Comparison of ENCODE assay signal across 34 mouse cellular contexts in the genomic region with DNA sequence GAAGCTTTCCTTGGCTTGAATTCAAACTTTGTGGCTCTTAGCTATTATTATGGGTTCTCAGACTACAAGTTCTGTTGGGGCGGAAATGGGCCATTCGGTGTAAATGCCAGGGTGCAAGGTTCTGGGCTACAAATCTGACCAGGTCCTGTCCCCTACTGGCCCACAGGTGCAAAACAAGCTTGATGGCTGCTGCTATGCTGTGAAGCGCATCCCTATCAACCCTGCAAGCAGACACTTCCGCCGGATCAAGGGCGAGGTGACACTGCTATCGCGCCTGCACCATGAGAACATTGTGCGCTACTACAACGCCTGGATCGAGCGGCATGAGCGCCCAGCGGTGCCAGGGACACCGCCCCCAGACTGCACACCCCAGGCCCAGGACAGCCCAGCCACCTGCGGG. TPM values are rescaled to one million over a fixed set of nuclear protein-coding genes. Genes with fewer than 3 reads are reported as not detected.
DNase-seq lines count a peak whose midpoint lies in the region; ATAC-seq and TF ChIP-seq lines count a peak whose summit lies in the region.
"Had no signal": no experiment of that assay in that cellular context is flagged by ENCODE, and none has a peak within 500 bp of the region (broad histone marks: within the 10 kb centered on the region; RNA-seq: fewer than 3 reads in every experiment).

No protein-coding gene starts in this region.

- peaks cover 81% of the 10 kb centered on the region for H3K36me3 ChIP-seq in heart, embryonic 12.5 days
- H3K36me3 ChIP-seq in liver, embryonic 12.5 days: peaks cover 79% of the 10 kb centered on the region
- peaks cover 58% of the 10 kb centered on the region for H3K36me3 ChIP-seq in liver, postnatal 0 days (replicated peaks; ENCODE audit: insufficient read depth, low read length)
- H3K36me3 ChIP-seq in ES-E14 (ENCODE audit: control insufficient read depth, insufficient read depth, low read length, poor library complexity, severe bottlenecking): peaks cover 2% of the 10 kb centered on the region; the same call in 1 of the 2 replicates
- peaks cover 14% of the 10 kb centered on the region for H3K36me3 ChIP-seq in stomach, postnatal 0 days (ENCODE audit: control insufficient read depth, insufficient read depth, low read length)

- ATAC-seq in heart, embryonic 12.5 days (ENCODE audit: insufficient number of reproducible peaks, low FRiP score): 0 out of 2 replicates have a peak, but pooled peaks have one; percentile 18
- 0 out of 2 replicates have a peak, but pooled peaks have one; percentile 15 for ATAC-seq in liver, embryonic 12.5 days
- no peak for ATAC-seq in liver, postnatal 0 days
- ATAC-seq in stomach, postnatal 0 days (ENCODE audit: low FRiP score, low TSS enrichment): no peak
- ATAC-seq: CD4-positive, CD25-positive, alpha-beta regulatory T cell, adult 4 months; forebrain, embryonic 16.5 days; lung, postnatal 0 days had no signal

- no peaks in the 10 kb centered on the region for H3K9me3 ChIP-seq in heart, embryonic 12.5 days (replicated peaks)
- no peaks in the 10 kb centered on the region for H3K9me3 ChIP-seq in liver, embryonic 12.5 days (replicated peaks)
- H3K9me3 ChIP-seq in liver, postnatal 0 days (ENCODE audit: low read length): no peaks in the 10 kb centered on the region
- no peaks in the 10 kb centered on the region for H3K9me3 ChIP-seq in ES-E14 (ENCODE audit: control insufficient read depth, insufficient read depth, low read depth, low read length)
- no peaks in the 10 kb centered on the region for H3K9me3 ChIP-seq in stomach, postnatal 0 days (ENCODE audit: control insufficient read depth, low read length)
- H3K9me3 ChIP-seq: embryonic facial prominence, embryonic 12.5 days; forebrain, embryonic 10.5 days; heart, embryonic 15.5 days; limb, embryonic 12.5 days; neural tube, embryonic 15.5 days had no signal

- no peaks in the 10 kb centered on the region for H3K4me1 ChIP-seq in heart, embryonic 12.5 days (replicated peaks)
- H3K4me1 ChIP-seq in liver, embryonic 12.5 days: no peaks in the 10 kb centered on the region
- H3K4me1 ChIP-seq in liver, postnatal 0 days (ENCODE audit: insufficient read depth): no peaks in the 10 kb centered on the region
- peaks cover 0 to 2% of the 10 kb centered on the region in 2 experiments; a peak in 1 of 4 replicates for H3K4me1 ChIP-seq in ES-E14 (ENCODE audit: control insufficient read depth in 2 of 2, insufficient read depth in 2 of 2, low read length in 2 of 2, poor library complexity in 1 of 2)
- no peaks in the 10 kb centered on the region for H3K4me1 ChIP-seq in stomach, postnatal 0 days (replicated peaks; ENCODE audit: control insufficient read depth, insufficient read depth)
- H3K4me1 ChIP-seq: embryonic facial prominence, embryonic 12.5 days; forebrain, embryonic 10.5 days; heart, embryonic 15.5 days; limb, embryonic 12.5 days; neural tube, embryonic 15.5 days had no signal

- 70% methylated on average over 16 of the region's 16 CpGs for WGBS in heart, embryonic 12.5 days
- WGBS in liver, embryonic 12.5 days (ENCODE audit: insufficient replicate concordance): 83% methylated on average over 16 of the region's 16 CpGs
- 86% methylated on average over 16 of the region's 16 CpGs for WGBS in liver, postnatal 0 days (ENCODE audit: insufficient replicate concordance)
- WGBS in stomach, postnatal 0 days: 81% methylated on average over 16 of the region's 16 CpGs

- H3K4me3 ChIP-seq in heart, embryonic 12.5 days: no peak overlapping the region
- no peak overlapping the region for H3K4me3 ChIP-seq in liver, embryonic 12.5 days
- no peak overlapping the region for H3K4me3 ChIP-seq in liver, postnatal 0 days (ENCODE audit: low read depth, low read length)
- peak overlapping the region; percentile 62 to 63 for H3K4me3 ChIP-seq in ES-E14 (ENCODE audit: insufficient read depth in 1 of 2, low read depth in 1 of 2, low read length in 2 of 2, poor library complexity in 1 of 2, severe bottlenecking in 1 of 2)
- no peak overlapping the region for H3K4me3 ChIP-seq in stomach, postnatal 0 days (ENCODE audit: low read depth, low read length)
- H3K4me3 ChIP-seq: embryonic facial prominence, embryonic 12.5 days; forebrain, embryonic 10.5 days; heart, embryonic 15.5 days; left cerebral cortex, adult 2 months; limb, embryonic 12.5 days; neural tube, embryonic 15.5 days had no signal

- in situ Hi-C loops in ES-E14 (cut with MboI; ENCODE audit: low sequenced_read_pairs in 2 of 2, unreplicated experiment in 2 of 2): no loop called here

- DNase-seq in heart, postnatal 25 days (ENCODE audit: low spot score): no peak
- DNase-seq in liver, postnatal 0 days: no peak
- DNase-seq in ES-E14 (ENCODE audit: low read depth, low spot score): no peak
- no peak for DNase-seq in stomach, postnatal 0 days (ENCODE audit: low spot score)
- no peak for DNase-seq in natural killer cell, adult 2 months (ENCODE audit: low spot score in 2 of 2)
- DNase-seq in layer of hippocampus, postnatal 36 days: no peak
- DNase-seq: adrenal gland, postnatal 10 days; cerebellum, adult 9-10 months; embryo, embryonic 11 days; gastrocnemius, postnatal 14 days; heart, postnatal 36 days; kidney, adult 11 months; kidney, postnatal 14 days; lung, postnatal 4 days; midbrain, embryonic 14.5 days; retina, postnatal 1 day; right cerebral cortex, postnatal 14 days; thymus, postnatal 14 days had no signal

- no peaks in the 10 kb centered on the region for H3K27me3 ChIP-seq in heart, embryonic 12.5 days (replicated peaks)
- H3K27me3 ChIP-seq in liver, embryonic 12.5 days (replicated peaks): no peaks in the 10 kb centered on the region
- no peaks in the 10 kb centered on the region for H3K27me3 ChIP-seq in liver, postnatal 0 days (ENCODE audit: insufficient read depth, low read length)
- H3K27me3 ChIP-seq in stomach, postnatal 0 days (ENCODE audit: control insufficient read depth, insufficient read depth, low read length): no peaks in the 10 kb centered on the region
- H3K27me3 ChIP-seq: embryonic facial prominence, embryonic 12.5 days; heart, embryonic 15.5 days; limb, embryonic 12.5 days; neural tube, embryonic 15.5 days had no signal

- intact Hi-C loops in heart, postnatal 25 days (cut with DNase I): loop anchor here (2.0 kb wide), 1 partner anchor 168 kb away; no protein-coding TSS in a partner anchor

- H3K27ac ChIP-seq in heart, embryonic 12.5 days (ENCODE audit: poor library complexity, severe bottlenecking): no peak overlapping the region
- H3K27ac ChIP-seq in liver, embryonic 12.5 days: no peak overlapping the region
- no peak overlapping the region for H3K27ac ChIP-seq in liver, postnatal 0 days (ENCODE audit: low read depth)
- no peak overlapping the region for H3K27ac ChIP-seq in ES-E14 (ENCODE audit: insufficient read depth, low read depth, low read length, poor library complexity, severe bottlenecking)
- no peak overlapping the region for H3K27ac ChIP-seq in stomach, postnatal 0 days (replicated peaks)
- H3K27ac ChIP-seq: embryonic facial prominence, embryonic 12.5 days; forebrain, embryonic 10.5 days; heart, embryonic 15.5 days; hindbrain, embryonic 14.5 days; left cerebral cortex, adult 2 months; limb, embryonic 12.5 days; neural tube, embryonic 15.5 days had no signal

- no peak overlapping the region for H3K4me2 ChIP-seq in heart, embryonic 12.5 days
- H3K4me2 ChIP-seq in liver, embryonic 12.5 days: no peak overlapping the region
- no peak overlapping the region for H3K4me2 ChIP-seq in liver, postnatal 0 days (ENCODE audit: low read depth, low read length)
- H3K4me2 ChIP-seq in stomach, postnatal 0 days (replicated peaks; ENCODE audit: low read depth): no peak overlapping the region
- H3K4me2 ChIP-seq: embryonic facial prominence, embryonic 12.5 days; heart, embryonic 15.5 days; hindbrain, embryonic 14.5 days; limb, embryonic 12.5 days; neural tube, embryonic 15.5 days had no signal

- no peak for TF ChIP-seq EP300 in liver, postnatal 0 days (IDR thresholded peaks at IDR 0.05; ENCODE audit: low read depth)
- TF ChIP-seq EP300 in stomach, postnatal 0 days (optimal IDR thresholded peaks at IDR 0.05): no peak

- no peak overlapping the region for H3K9ac ChIP-seq in heart, embryonic 12.5 days
- no peak overlapping the region for H3K9ac ChIP-seq in liver, embryonic 12.5 days
- no peak overlapping the region for H3K9ac ChIP-seq in liver, postnatal 0 days (replicated peaks)
- peak overlapping the region; percentile 56 for H3K9ac ChIP-seq in ES-E14 (ENCODE audit: insufficient read depth, low read depth, low read length, poor library complexity, severe bottlenecking)
- H3K9ac ChIP-seq in stomach, postnatal 0 days (ENCODE audit: low read length): no peak overlapping the region
- H3K9ac ChIP-seq: embryonic facial prominence, embryonic 12.5 days; heart, embryonic 15.5 days; hindbrain, embryonic 14.5 days; limb, embryonic 12.5 days; neural tube, embryonic 15.5 days had no signal

- TF ChIP-seq CTCF in liver, postnatal 0 days (IDR thresholded peaks at IDR 0.05; ENCODE audit: low read depth): no peak
- TF ChIP-seq CTCF in stomach, postnatal 0 days (IDR thresholded peaks at IDR 0.05; ENCODE audit: low read depth): 0 out of 2 replicates have a peak, but pooled peaks have one; percentile 7

RNA-seq across cellular contexts. Expression of a gene that starts 42.2 kb away (rescaled TPM):
- 9.5 and 9.8 TPM in 2 replicates for polyA plus RNA-seq in heart, embryonic 12.5 days (2016; fragmentation: Nextera tagmentation; extraction: Ambion mirVana)
- 1 to 10 TPM; 5.6 to 6.4 TPM for total RNA-seq in heart, postnatal 25 days (2021)
- 7.6 and 8.5 TPM in 2 replicates for polyA plus RNA-seq in liver, embryonic 12.5 days (2016; fragmentation: Nextera tagmentation; extraction: Ambion mirVana)
- 3.0 and 3.1 TPM in 2 replicates for polyA plus RNA-seq in liver, postnatal 0 days (2015; fragmentation: Nextera tagmentation; extraction: Ambion mirVana)
- 8.1 and 10.5 TPM in 2 replicates for total RNA-seq in ES-E14 (2012; rRNA removed)
- polyA plus RNA-seq in stomach, postnatal 0 days (2015; fragmentation: Nextera tagmentation; extraction: Ambion mirVana): 4.9 and 5.0 TPM in 2 replicates
- total RNA-seq in layer of hippocampus, postnatal 36 days (2021): 10 to 100 TPM; 23.5 to 25.6 TPM

RNA-seq across cellular contexts. Expression of a gene that starts 48.9 kb away (rescaled TPM):
- polyA plus RNA-seq in heart, embryonic 12.5 days (2016; fragmentation: Nextera tagmentation; extraction: Ambion mirVana): 191 and 198 TPM in 2 replicates
- 100 to 1,000 TPM; 107 to 116 TPM for total RNA-seq in heart, postnatal 25 days (2021)
- 130 TPM in 2 replicates for polyA plus RNA-seq in liver, embryonic 12.5 days (2016; fragmentation: Nextera tagmentation; extraction: Ambion mirVana)
- 101 and 107 TPM in 2 replicates for polyA plus RNA-seq in liver, postnatal 0 days (2015; fragmentation: Nextera tagmentation; extraction: Ambion mirVana)
- total RNA-seq in ES-E14 (2012; rRNA removed): 132 and 191 TPM in 2 replicates
- polyA plus RNA-seq in stomach, postnatal 0 days (2015; fragmentation: Nextera tagmentation; extraction: Ambion mirVana): 175 and 180 TPM in 2 replicates
- 100 to 1,000 TPM; 168 to 197 TPM for total RNA-seq in layer of hippocampus, postnatal 36 days (2021)

RNA-seq across cellular contexts. Expression of a gene that starts 57.4 kb away (rescaled TPM):
- polyA plus RNA-seq in heart, embryonic 12.5 days (2016; fragmentation: Nextera tagmentation; extraction: Ambion mirVana): 0.06 and 0.08 TPM in 2 replicates
- under 1 TPM; 0.10 to 0.11 TPM for total RNA-seq in heart, postnatal 25 days (2021)
- polyA plus RNA-seq in liver, embryonic 12.5 days (2016; fragmentation: Nextera tagmentation; extraction: Ambion mirVana): 0.66 and 0.81 TPM in 2 replicates
- 0.05 and 0.07 TPM in 2 replicates for polyA plus RNA-seq in liver, postnatal 0 days (2015; fragmentation: Nextera tagmentation; extraction: Ambion mirVana)
- 0.22 and 0.26 TPM in 2 replicates for total RNA-seq in ES-E14 (2012; rRNA removed)
- 0.28 and 0.39 TPM in 2 replicates for polyA plus RNA-seq in stomach, postnatal 0 days (2015; fragmentation: Nextera tagmentation; extraction: Ambion mirVana)
- total RNA-seq in layer of hippocampus, postnatal 36 days (2021): 10 to 100 TPM; 11.0 to 12.3 TPM
- total RNA-seq: granulocyte monocyte progenitor cell, adult 5-6 weeks; liver, adult 2 months; MEL; monocyte, adult 5-6 weeks had no signal
- polyA plus RNA-seq: liver, adult 2 months had no signal

Comparison
In these comparisons a context has a peak if more than half of its experiments do, and no peak if none do; other contexts are left out.
1. ATAC-seq: peak in heart, embryonic 12.5 days (single experiment) and liver, embryonic 12.5 days (single experiment); none in liver, postnatal 0 days (single experiment) and stomach, postnatal 0 days (single experiment).
2. H3K4me3 ChIP-seq: peak in ES-E14 (2 of 2); none in heart, embryonic 12.5 days (single experiment), liver, embryonic 12.5 days (single experiment), liver, postnatal 0 days (single experiment) and stomach, postnatal 0 days (single experiment).